Mouse (Mus musculus): ENCODE data around the gene Tvp23a.
A peak's percentile ranks its signal among the peaks of the same experiment; 100 is the strongest.

Tvp23a gene

GRCm38 (mm10) chr16:10453872-10454582, 6.9 kb upstream of the Tvp23a start:
- DNase-seq (ENCODE audit: low spot score): no peak

- DNase-seq (ENCODE audit: low spot score): peak; percentile 63
Measured at GRCm38 (mm10) chr16:10452445-10452896, 5.3 kb upstream of the Tvp23a start.

GRCm38 (mm10) chr16:10451906-10452305, 4.7 kb upstream of the Tvp23a start:
- DNase-seq (ENCODE audit: low spot score): no peak

GRCm38 (mm10) chr16:10448931-10449330, 1.8 kb upstream of the Tvp23a start:
- no peak for DNase-seq (ENCODE audit: low spot score)

- no peak for DNase-seq (ENCODE audit: low spot score)
Measured at GRCm38 (mm10) chr16:10447781-10448180, 619 bp upstream of the Tvp23a start.

- DNase-seq (ENCODE audit: low spot score): no peak
Measured at GRCm38 (mm10) chr16:10446573-10447263, 444 bp downstream of the Tvp23a start.

GRCm38 (mm10) chr16:10443723-10444122, 3.4 kb downstream of the Tvp23a start:
- no peak for DNase-seq (ENCODE audit: low spot score)

GRCm38 (mm10) chr16:10441761-10442160, 5.4 kb downstream of the Tvp23a start:
- DNase-seq (ENCODE audit: low spot score): no peak

- no peak for DNase-seq (ENCODE audit: low spot score)
Measured at GRCm38 (mm10) chr16:10441328-10441727, 5.8 kb downstream of the Tvp23a start.

GRCm38 (mm10) chr16:10438055-10438454, 9.1 kb downstream of the Tvp23a start:
- DNase-seq (ENCODE audit: low spot score): no peak

- no peak for DNase-seq (ENCODE audit: low spot score)
Measured at GRCm38 (mm10) chr16:10436166-10436565, 11.0 kb downstream of the Tvp23a start.

GRCm38 (mm10) chr16:10433344-10433743, 13.8 kb downstream of the Tvp23a start:
- no peak for DNase-seq (ENCODE audit: low spot score)

- no peak for DNase-seq (ENCODE audit: low spot score)
Measured at GRCm38 (mm10) chr16:10432387-10432786, 14.8 kb downstream of the Tvp23a start.

- no peak for DNase-seq (ENCODE audit: low spot score)
Measured at GRCm38 (mm10) chr16:10431911-10432310, 15.3 kb downstream of the Tvp23a start.

GRCm38 (mm10) chr16:10420447-10421054, 26.6 kb downstream of the Tvp23a start:
- no peak for DNase-seq (ENCODE audit: low spot score)

GRCm38 (mm10) chr16:10417723-10418259, 29.4 kb downstream of the Tvp23a start:
- DNase-seq (ENCODE audit: low spot score): no peak

GRCm38 (mm10) chr16:10416866-10417265, 30.3 kb downstream of the Tvp23a start:
- DNase-seq (ENCODE audit: low spot score): no peak

GRCm38 (mm10) chr16:10415976-10416375, 31.2 kb downstream of the Tvp23a start:
- DNase-seq (ENCODE audit: low spot score): no peak

GRCm38 (mm10) chr16:10411764-10412746, 35.1 kb downstream of the Tvp23a start, which contains the start of gene Nubp1:
Nubp1 (plus strand) TSS chr16:10411948.
- DNase-seq (ENCODE audit: low spot score): peak; percentile 89

- peak; percentile 63 for DNase-seq (ENCODE audit: low spot score)
Measured at GRCm38 (mm10) chr16:10399160-10399559, 48.0 kb downstream of the Tvp23a start.

GRCm38 (mm10) chr16:10398755-10399154, 48.4 kb downstream of the Tvp23a start:
- DNase-seq (ENCODE audit: low spot score): no peak

Data from left cerebral cortex, adult 11 months (tissue).